Mouse (Mus musculus): Measurements from ENCODE around the gene Cds1. TPM values are rescaled to one million over a fixed set of nuclear protein-coding genes. Genes with fewer than 3 reads are reported as not detected.

The Cds1 gene
- polyA plus RNA-seq, 1 experiment from 2014 or later, result 1.0 TPM

GRCm38 (mm10) chr5:101858891-101859436 lies 94.0 kb downstream of the Cds1 start:
- Histone ChIP-seq H3K4me2 (ENCODE audit: low read length) (no peak overlapping the region), H3K4me3 (ENCODE audit: control insufficient read depth in 1 of 2, insufficient read depth in 1 of 2, low read depth in 1 of 2, low read length in 2 of 2) (no peak overlapping the region), H3K36me3 (ENCODE audit: control insufficient read depth, insufficient read depth, low read length) (peaks cover 92% of the 10 kb centered on the region), H3K4me1 (ENCODE audit: control insufficient read depth in 2 of 2, insufficient read depth in 2 of 2, low read length in 2 of 2) (no peaks in the 10 kb centered on the region), H3K9me3 (ENCODE audit: control insufficient read depth, low read length) (no peaks in the 10 kb centered on the region), H3K27me3 (ENCODE audit: control insufficient read depth, insufficient read depth, low read length) (no peaks in the 10 kb centered on the region), H3K27ac (replicated peaks in 1 of 2; ENCODE audit: control insufficient read depth in 1 of 2, insufficient read depth in 1 of 2, low read depth in 2 of 2, low read length in 2 of 2) (no peak overlapping the region), H3K9ac (ENCODE audit: low read length) (no peak overlapping the region)
- ATAC-seq (ENCODE audit: insufficient number of reproducible peaks, insufficient read depth, low FRiP score, low read depth), result no peak
- WGBS, result 94% methylated on average over 10 of the region's 10 CpGs

DNA sequence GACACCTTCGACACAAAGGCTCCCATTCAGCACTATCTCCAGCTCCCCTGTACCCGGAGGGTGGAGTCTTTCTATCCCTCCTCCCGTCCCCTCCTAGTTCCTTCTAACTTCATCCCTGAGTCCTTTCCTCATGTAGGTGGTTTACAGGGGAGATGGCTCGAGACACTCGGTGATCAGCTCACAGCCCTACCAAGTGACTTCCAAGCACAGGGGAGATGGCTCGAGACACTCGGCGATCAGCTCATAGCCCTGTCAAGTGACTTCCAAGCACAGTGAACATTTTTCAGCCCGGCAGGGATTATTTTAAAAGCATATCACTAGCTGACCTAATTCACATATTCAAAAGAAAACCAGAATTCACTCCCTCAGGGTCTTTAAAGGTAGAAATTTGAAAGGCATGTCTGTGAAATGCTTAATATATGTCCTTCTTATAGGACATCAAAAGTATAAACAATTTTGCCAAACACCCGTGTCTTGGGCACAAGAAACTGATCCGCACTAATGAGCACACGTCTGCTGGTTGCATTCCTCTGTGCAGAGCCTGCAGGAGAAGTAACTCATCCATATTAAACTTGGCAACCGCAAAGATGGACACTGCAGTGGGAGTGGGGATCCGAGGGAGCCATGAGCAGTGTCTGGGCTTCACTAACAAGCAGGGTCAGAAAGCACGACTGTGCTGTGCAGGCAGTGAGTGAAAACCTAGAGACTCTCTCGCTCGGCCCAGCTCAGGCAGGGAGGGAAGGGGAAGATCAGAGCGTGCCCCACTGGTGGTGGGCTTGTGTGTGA lies 97.0 kb downstream of the Cds1 start:
- WGBS, result 87% methylated on average over 18 of the region's 18 CpGs
- Histone ChIP-seq H3K9me3 (ENCODE audit: control insufficient read depth, low read length) (no peaks in the 10 kb centered on the region), H3K36me3 (ENCODE audit: control insufficient read depth, insufficient read depth, low read length) (peaks cover 99% of the 10 kb centered on the region), H3K9ac (ENCODE audit: low read length) (no peak overlapping the region), H3K4me1 (ENCODE audit: control insufficient read depth in 2 of 2, insufficient read depth in 2 of 2, low read length in 2 of 2) (no peaks in the 10 kb centered on the region), H3K27ac (replicated peaks in 1 of 2; ENCODE audit: control insufficient read depth in 1 of 2, insufficient read depth in 1 of 2, low read depth in 2 of 2, low read length in 2 of 2) (no peak overlapping the region), H3K4me2 (ENCODE audit: low read length) (no peak overlapping the region), H3K4me3 (ENCODE audit: control insufficient read depth in 1 of 2, insufficient read depth in 1 of 2, low read depth in 1 of 2, low read length in 2 of 2) (no peak overlapping the region), H3K27me3 (ENCODE audit: control insufficient read depth, insufficient read depth, low read length) (no peaks in the 10 kb centered on the region)
- no peak for ATAC-seq (ENCODE audit: insufficient number of reproducible peaks, insufficient read depth, low FRiP score, low read depth)

- WGBS, result 92% methylated on average over 8 of the region's 8 CpGs
Observed at GRCm38 (mm10) chr5:101862651-101863050, 97.7 kb downstream of the Cds1 start.

GRCm38 (mm10) chr5:101863946-101864345 lies 99.0 kb downstream of the Cds1 start:
- Histone ChIP-seq H3K27ac (replicated peaks in 1 of 2; ENCODE audit: control insufficient read depth in 1 of 2, insufficient read depth in 1 of 2, low read depth in 2 of 2, low read length in 2 of 2) (no peak overlapping the region), H3K4me3 (ENCODE audit: control insufficient read depth in 1 of 2, insufficient read depth in 1 of 2, low read depth in 1 of 2, low read length in 2 of 2) (no peak overlapping the region), H3K4me1 (ENCODE audit: control insufficient read depth in 2 of 2, insufficient read depth in 2 of 2, low read length in 2 of 2) (no peaks in the 10 kb centered on the region), H3K9me3 (ENCODE audit: control insufficient read depth, low read length) (no peaks in the 10 kb centered on the region), H3K36me3 (ENCODE audit: control insufficient read depth, insufficient read depth, low read length) (peaks cover 99% of the 10 kb centered on the region), H3K4me2 (ENCODE audit: low read length) (no peak overlapping the region), H3K9ac (ENCODE audit: low read length) (no peak overlapping the region), H3K27me3 (ENCODE audit: control insufficient read depth, insufficient read depth, low read length) (no peaks in the 10 kb centered on the region)
- 91% methylated on average over 6 of the region's 6 CpGs for WGBS
- ATAC-seq (ENCODE audit: insufficient number of reproducible peaks, insufficient read depth, low FRiP score, low read depth), result no peak

More at GRCm38 (mm10) chr5:101862651-101863050, 97.7 kb downstream of the Cds1 start:
- no peak for ATAC-seq (ENCODE audit: insufficient number of reproducible peaks, insufficient read depth, low FRiP score, low read depth)
- peaks cover 99% of the 10 kb centered on the region for H3K36me3 ChIP-seq (ENCODE audit: control insufficient read depth, insufficient read depth, low read length)
- H3K27me3 ChIP-seq (ENCODE audit: control insufficient read depth, insufficient read depth, low read length), result no peaks in the 10 kb centered on the region
- no peak overlapping the region for H3K27ac ChIP-seq (replicated peaks in 1 of 2; ENCODE audit: control insufficient read depth in 1 of 2, insufficient read depth in 1 of 2, low read depth in 2 of 2, low read length in 2 of 2)
- no peak overlapping the region for H3K9ac ChIP-seq (ENCODE audit: low read length)
- no peak overlapping the region for H3K4me3 ChIP-seq (ENCODE audit: control insufficient read depth in 1 of 2, insufficient read depth in 1 of 2, low read depth in 1 of 2, low read length in 2 of 2)
- H3K4me2 ChIP-seq (ENCODE audit: low read length), result no peak overlapping the region
- no peaks in the 10 kb centered on the region for H3K9me3 ChIP-seq (ENCODE audit: control insufficient read depth, low read length)
- no peaks in the 10 kb centered on the region for H3K4me1 ChIP-seq (ENCODE audit: control insufficient read depth in 2 of 2, insufficient read depth in 2 of 2, low read length in 2 of 2)

DNA sequence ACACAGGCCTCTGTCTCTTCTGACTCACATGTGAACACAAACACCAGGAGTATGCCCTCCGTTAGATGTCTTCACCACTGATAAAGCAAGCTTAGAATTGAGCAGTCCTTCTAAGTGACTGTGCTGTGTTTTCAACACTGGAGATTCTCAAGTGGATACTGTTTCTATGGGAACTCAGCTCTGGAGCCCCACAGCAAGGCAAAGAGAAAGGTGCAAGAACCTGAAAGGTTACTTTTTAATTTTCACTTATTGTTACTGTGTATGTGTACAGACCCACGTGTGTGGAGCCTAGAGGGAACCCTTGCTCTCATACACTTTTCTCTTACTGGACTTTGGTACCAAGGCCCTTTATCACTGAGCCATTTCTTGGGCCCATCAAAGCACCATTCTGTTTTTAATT lies 101.8 kb downstream of the Cds1 start:
- Histone ChIP-seq H3K36me3 (ENCODE audit: control insufficient read depth, insufficient read depth, low read length) (peaks cover 99% of the 10 kb centered on the region), H3K4me3 (ENCODE audit: control insufficient read depth in 1 of 2, insufficient read depth in 1 of 2, low read depth in 1 of 2, low read length in 2 of 2) (no peak overlapping the region), H3K27ac (replicated peaks in 1 of 2; ENCODE audit: control insufficient read depth in 1 of 2, insufficient read depth in 1 of 2, low read depth in 2 of 2, low read length in 2 of 2) (no peak overlapping the region), H3K4me1 (ENCODE audit: control insufficient read depth in 2 of 2, insufficient read depth in 2 of 2, low read length in 2 of 2) (no peaks in the 10 kb centered on the region), H3K27me3 (ENCODE audit: control insufficient read depth, insufficient read depth, low read length) (no peaks in the 10 kb centered on the region), H3K9ac (ENCODE audit: low read length) (no peak overlapping the region), H3K4me2 (ENCODE audit: low read length) (no peak overlapping the region), H3K9me3 (ENCODE audit: control insufficient read depth, low read length) (peaks cover 4% of the 10 kb centered on the region; the same call in 1 of the 2 replicates)
- ATAC-seq (ENCODE audit: insufficient number of reproducible peaks, insufficient read depth, low FRiP score, low read depth), result no peak
- WGBS, result 68% methylated on average over 2 of the region's 2 CpGs

Other genes starting within 250 kb of the Cds1 start
- gene Nkx6-1, start 100.1 kb upstream of the Cds1 start, polyA plus RNA-seq (2014; fragmentation: Nextera tagmentation; extraction: Ambion mirVana), result 0.05 TPM in 1 of 2 replicates, not detected in the other

Data from heart, embryonic 14.5 days (tissue).